Mouse (Mus musculus): Measurements from ENCODE around the gene Sync. TPM values are rescaled to one million over a fixed set of nuclear protein-coding genes. Genes with fewer than 3 reads are reported as not detected.

Gene Sync
- polyA plus RNA-seq, 1 experiment from 2014 or later: 0.67 TPM

DNA sequence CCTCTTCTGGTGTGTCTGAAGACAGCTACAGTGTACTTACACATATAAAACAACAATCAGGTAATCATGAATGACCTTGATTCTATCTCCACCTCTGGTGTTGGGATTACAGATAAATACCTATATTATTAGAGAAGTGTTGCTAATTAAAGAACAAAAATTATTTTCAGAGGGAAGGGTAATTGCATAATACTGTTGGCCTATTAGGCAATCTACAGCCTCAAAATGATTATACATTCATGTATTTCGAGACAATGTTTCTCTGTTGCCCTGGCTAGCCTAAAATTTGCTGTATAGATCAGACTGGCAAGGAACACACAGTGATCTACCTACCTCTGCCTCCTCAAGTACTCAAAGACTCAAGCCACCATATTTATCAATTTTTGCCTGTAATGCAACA is 36.1 kb downstream of the Sync start:
- 97% methylated on average over 1 of the region's 1 CpGs for WGBS
- ATAC-seq: no peak
- no peak overlapping the region for H3K4me3 ChIP-seq (replicated peaks)
- H3K4me1 ChIP-seq (replicated peaks): peaks cover 7% of the 10 kb centered on the region
- H3K36me3 ChIP-seq: peaks cover 77% of the 10 kb centered on the region
- H3K9ac ChIP-seq (replicated peaks): no peak overlapping the region
- H3K9me3 ChIP-seq: no peaks in the 10 kb centered on the region
- no peak overlapping the region for H3K4me2 ChIP-seq (replicated peaks)
- H3K27ac ChIP-seq: no peak overlapping the region
- H3K27me3 ChIP-seq: no peaks in the 10 kb centered on the region

DNA sequence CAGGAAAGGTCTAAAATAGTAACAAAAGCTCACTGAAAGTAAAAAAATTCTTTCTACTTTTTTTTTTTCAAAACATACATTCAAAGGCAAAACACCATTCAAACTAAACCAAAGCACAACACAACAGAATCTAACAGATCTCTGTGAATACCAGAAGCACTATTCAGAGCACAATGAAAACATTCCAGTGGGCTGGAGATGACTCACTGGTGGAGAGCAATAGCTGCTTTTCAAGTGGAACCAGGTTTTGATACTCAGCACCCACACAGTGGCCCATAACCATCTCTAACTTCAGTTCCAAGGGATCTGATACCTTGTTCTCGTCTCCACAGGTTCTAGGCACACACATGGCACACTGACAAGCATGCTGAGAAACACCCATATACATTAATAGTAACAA is 37.3 kb downstream of the Sync start:
- Histone ChIP-seq H3K4me1 (replicated peaks) (peaks cover 7% of the 10 kb centered on the region), H3K36me3 (peaks cover 72% of the 10 kb centered on the region), H3K27ac (no peak overlapping the region), H3K4me3 (replicated peaks) (no peak overlapping the region), H3K4me2 (replicated peaks) (no peak overlapping the region), H3K27me3 (no peaks in the 10 kb centered on the region), H3K9ac (replicated peaks) (no peak overlapping the region), H3K9me3 (no peaks in the 10 kb centered on the region)
- WGBS: 82% methylated on average over 1 of the region's 1 CpGs
- ATAC-seq: no peak

- no peak overlapping the region for H3K27ac ChIP-seq
- 69% methylated on average over 1 of the region's 1 CpGs for WGBS
- peaks cover 14% of the 10 kb centered on the region for H3K4me1 ChIP-seq (replicated peaks)
- no peaks in the 10 kb centered on the region for H3K9me3 ChIP-seq
- H3K4me2 ChIP-seq (replicated peaks): no peak overlapping the region
- H3K9ac ChIP-seq (replicated peaks): no peak overlapping the region
- no peak overlapping the region for H3K4me3 ChIP-seq (replicated peaks)
- H3K36me3 ChIP-seq: peaks cover 62% of the 10 kb centered on the region
- H3K27me3 ChIP-seq: no peaks in the 10 kb centered on the region
- no peak for ATAC-seq
These were observed 38.8 kb downstream of the Sync start for GRCm38 (mm10) chr4:129326191-129326590.

GRCm38 (mm10) chr4:129332846-129333245 is 45.4 kb downstream of the Sync start:
- no peak for ATAC-seq
- peak overlapping the region; percentile 96 for H3K4me3 ChIP-seq (replicated peaks)
- peaks cover 26% of the 10 kb centered on the region for H3K36me3 ChIP-seq
- peak overlapping the region; percentile 96 for H3K9ac ChIP-seq (replicated peaks)
- H3K27me3 ChIP-seq: no peaks in the 10 kb centered on the region
- no peaks in the 10 kb centered on the region for H3K9me3 ChIP-seq
- WGBS: 34% methylated on average over 1 of the region's 1 CpGs
- peak overlapping the region; percentile 77 for H3K4me2 ChIP-seq (replicated peaks)
- H3K4me1 ChIP-seq (replicated peaks): peaks cover 52% of the 10 kb centered on the region
- no peak overlapping the region for H3K27ac ChIP-seq

DNA sequence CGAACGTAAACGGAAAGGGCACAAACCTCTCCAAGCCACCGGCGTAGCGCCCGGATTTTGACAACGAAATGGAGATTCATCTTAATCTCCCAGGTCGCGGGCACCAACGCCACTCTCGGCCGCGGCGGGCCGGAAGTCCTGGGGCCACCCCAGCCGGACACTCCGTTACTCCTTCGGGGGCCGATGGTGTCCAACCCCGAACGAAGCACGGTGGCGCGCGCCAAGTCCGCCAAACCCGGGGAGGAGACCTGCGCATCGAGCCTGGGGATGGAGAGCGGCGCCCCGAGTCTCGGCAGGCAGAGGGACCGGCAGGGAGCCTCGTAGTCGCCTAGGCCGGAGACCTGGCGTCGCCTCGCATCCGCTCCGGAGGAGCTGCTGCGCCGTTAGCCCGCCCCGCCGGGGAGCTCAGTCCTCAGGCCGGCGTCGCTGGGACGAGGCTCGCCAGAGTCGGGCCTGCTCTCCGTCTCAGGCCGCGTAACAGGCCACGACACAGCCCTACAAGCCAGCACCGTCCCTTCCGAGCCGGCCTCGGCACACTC is 47.3 kb downstream of the Sync start:
- Histone ChIP-seq H3K27ac (peak overlapping the region; percentile 98), H3K4me3 (replicated peaks) (peak overlapping the region; percentile 96), H3K9ac (replicated peaks) (peak overlapping the region; percentile 96), H3K9me3 (no peaks in the 10 kb centered on the region), H3K4me2 (replicated peaks) (peak overlapping the region; percentile 77), H3K4me1 (replicated peaks) (peaks cover 52% of the 10 kb centered on the region), H3K27me3 (no peaks in the 10 kb centered on the region), H3K36me3 (peaks cover 16% of the 10 kb centered on the region)
- no peak for ATAC-seq
- WGBS: under 1% methylated on average over 49 of the region's 62 CpGs

DNA sequence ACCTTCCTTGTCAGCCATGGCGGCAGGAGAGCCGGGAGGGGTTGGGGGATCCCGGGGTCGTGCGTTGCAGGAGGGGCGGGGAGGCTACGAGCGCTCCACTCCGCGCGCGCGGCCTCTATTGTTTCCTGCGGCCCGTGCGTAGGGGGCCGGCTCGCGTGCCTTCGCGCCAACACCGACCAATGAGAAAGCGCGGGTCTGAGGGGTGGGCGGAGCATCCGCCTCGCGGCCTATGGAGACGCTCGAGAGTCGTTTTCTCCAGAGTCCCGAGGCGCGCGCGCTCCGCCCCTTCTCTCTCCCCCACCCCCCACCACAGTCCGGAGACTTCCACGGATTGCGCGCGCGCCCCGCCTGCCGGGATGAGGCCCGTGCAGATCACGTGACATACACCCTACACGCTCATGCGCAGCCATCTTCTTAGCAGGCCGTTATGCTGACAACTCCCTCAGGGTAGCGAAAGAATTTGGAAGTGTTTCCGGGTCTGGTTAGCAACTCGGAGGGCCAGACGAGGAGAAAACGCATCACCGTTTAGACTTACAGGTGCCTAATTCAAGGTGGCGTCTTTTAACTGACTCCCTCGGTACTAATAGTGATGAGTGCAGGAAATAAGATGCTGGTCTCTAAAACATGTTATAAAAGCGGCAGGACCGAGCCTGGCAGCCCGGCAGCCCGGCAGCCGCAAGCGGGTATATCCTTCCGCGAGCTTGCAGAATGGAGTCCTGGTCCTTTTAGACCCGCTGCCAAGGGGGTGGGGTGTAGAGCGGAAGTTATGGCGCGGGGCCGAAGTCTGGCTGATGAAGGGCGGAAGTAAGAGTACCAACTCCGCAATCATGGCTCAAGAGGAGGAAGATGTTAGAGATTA is 48.0 kb downstream of the Sync start, which contains the start of the genes Rbbp4 and Zbtb8os:
Rbbp4 (minus strand) TSS at position 155 of the 859 bp plus-strand sequence.
Zbtb8os (plus strand) TSS at position 480 of the 859 bp plus-strand sequence.
- Histone ChIP-seq H3K27me3 (no peaks in the 10 kb centered on the region), H3K4me2 (replicated peaks) (peak within 1 kb of the TSS; percentile 77), H3K27ac (peak within 1 kb of the TSS; percentile 99), H3K9ac (replicated peaks) (peak within 1 kb of the TSS; percentile 96), H3K9me3 (no peaks in the 10 kb centered on the region), H3K4me3 (replicated peaks) (peak within 1 kb of the TSS; percentile 96), H3K4me1 (replicated peaks) (peaks cover 52% of the 10 kb centered on the region), H3K36me3 (peaks cover 16% of the 10 kb centered on the region)
- under 1% methylated on average over 66 of the region's 73 CpGs for WGBS
- ATAC-seq: peak; percentile 98

GRCm38 (mm10) chr4:129336291-129336690 is 48.9 kb downstream of the Sync start:
- no peak for ATAC-seq
- H3K36me3 ChIP-seq: peaks cover 11% of the 10 kb centered on the region
- peak overlapping the region; percentile 99 for H3K27ac ChIP-seq
- H3K27me3 ChIP-seq: no peaks in the 10 kb centered on the region
- peak overlapping the region; percentile 96 for H3K4me3 ChIP-seq (replicated peaks)
- peaks cover 44% of the 10 kb centered on the region for H3K4me1 ChIP-seq (replicated peaks)
- peak overlapping the region; percentile 67 for H3K9ac ChIP-seq (replicated peaks)
- 56% methylated on average over 14 of the region's 14 CpGs for WGBS
- no peaks in the 10 kb centered on the region for H3K9me3 ChIP-seq
- H3K4me2 ChIP-seq (replicated peaks): peak overlapping the region; percentile 76

DNA sequence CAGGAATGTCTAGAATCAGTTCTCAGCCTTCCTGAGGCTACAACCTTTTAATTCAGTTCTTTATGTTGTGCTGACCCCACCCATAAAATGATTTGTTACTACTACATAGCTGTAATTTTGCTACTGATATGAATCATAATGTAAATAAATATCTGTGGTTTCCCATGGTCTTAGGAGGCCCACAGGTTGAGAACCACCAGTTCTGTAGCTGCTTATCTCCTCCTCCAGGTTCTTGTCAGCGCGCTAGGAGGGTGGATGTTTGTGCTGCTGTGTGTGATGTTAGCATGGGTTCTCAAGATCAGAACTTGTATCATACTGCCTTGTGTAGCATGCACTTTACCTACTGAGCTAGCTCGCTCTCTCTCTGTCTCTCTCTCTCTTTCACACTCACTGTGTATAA is 52.3 kb downstream of the Sync start:
- Histone ChIP-seq H3K9me3 (no peaks in the 10 kb centered on the region), H3K36me3 (peaks cover 32% of the 10 kb centered on the region), H3K4me2 (replicated peaks) (no peak overlapping the region), H3K4me3 (replicated peaks) (no peak overlapping the region), H3K27me3 (no peaks in the 10 kb centered on the region), H3K4me1 (replicated peaks) (peaks cover 16% of the 10 kb centered on the region), H3K9ac (replicated peaks) (0 out of 2 replicates have a peak overlapping the region, but pooled peaks have one; percentile 14), H3K27ac (no peak overlapping the region)
- ATAC-seq: no peak
- WGBS: 100% methylated on average over 3 of the region's 3 CpGs

GRCm38 (mm10) chr4:129341888-129342287 is 54.5 kb downstream of the Sync start:
- no peaks in the 10 kb centered on the region for H3K9me3 ChIP-seq
- no peaks in the 10 kb centered on the region for H3K27me3 ChIP-seq
- no peak overlapping the region for H3K27ac ChIP-seq
- 91% methylated on average over 1 of the region's 1 CpGs for WGBS
- no peak overlapping the region for H3K4me2 ChIP-seq (replicated peaks)
- H3K4me3 ChIP-seq (replicated peaks): no peak overlapping the region
- ATAC-seq: no peak
- H3K36me3 ChIP-seq: peaks cover 47% of the 10 kb centered on the region
- peaks cover 9% of the 10 kb centered on the region for H3K4me1 ChIP-seq (replicated peaks)
- H3K9ac ChIP-seq (replicated peaks): no peak overlapping the region

- H3K4me3 ChIP-seq (replicated peaks): no peak overlapping the region
- no peak overlapping the region for H3K27ac ChIP-seq
- ATAC-seq: no peak
- no peaks in the 10 kb centered on the region for H3K9me3 ChIP-seq
- 0 out of 2 replicates have a peak, but pooled peaks cover under 1% of the 10 kb centered on the region for H3K4me1 ChIP-seq (replicated peaks)
- 94% methylated on average over 2 of the region's 2 CpGs for WGBS
- no peak overlapping the region for H3K4me2 ChIP-seq (replicated peaks)
- no peak overlapping the region for H3K9ac ChIP-seq (replicated peaks)
- peaks cover 50% of the 10 kb centered on the region for H3K36me3 ChIP-seq
- H3K27me3 ChIP-seq: no peaks in the 10 kb centered on the region
These were observed 55.3 kb downstream of the Sync start for GRCm38 (mm10) chr4:129342705-129343104.

GRCm38 (mm10) chr4:129346481-129347154 is 59.2 kb downstream of the Sync start:
- Histone ChIP-seq H3K4me3 (replicated peaks) (no peak overlapping the region), H3K9me3 (no peaks in the 10 kb centered on the region), H3K36me3 (peaks cover 59% of the 10 kb centered on the region), H3K4me2 (replicated peaks) (no peak overlapping the region), H3K9ac (replicated peaks) (no peak overlapping the region), H3K27ac (no peak overlapping the region), H3K4me1 (replicated peaks) (no peaks in the 10 kb centered on the region), H3K27me3 (no peaks in the 10 kb centered on the region)
- no peak for ATAC-seq
- 95% methylated on average over 15 of the region's 15 CpGs for WGBS

- no peak overlapping the region for H3K9ac ChIP-seq (replicated peaks)
- H3K4me1 ChIP-seq (replicated peaks): no peaks in the 10 kb centered on the region
- no peaks in the 10 kb centered on the region for H3K27me3 ChIP-seq
- H3K27ac ChIP-seq: no peak overlapping the region
- no peak overlapping the region for H3K4me2 ChIP-seq (replicated peaks)
- H3K36me3 ChIP-seq: peaks cover 54% of the 10 kb centered on the region
- H3K9me3 ChIP-seq: no peaks in the 10 kb centered on the region
- WGBS: 18% methylated on average over 1 of the region's 1 CpGs
- peak; percentile 78 for ATAC-seq
- no peak overlapping the region for H3K4me3 ChIP-seq (replicated peaks)
These were observed 63.2 kb downstream of the Sync start for GRCm38 (mm10) chr4:129350644-129351043.
